Mouse (Mus musculus) neutrophil, adult 59 days (primary cell): ENCODE results near the gene Litaf. TPM values are rescaled to one million over a fixed set of nuclear protein-coding genes. Genes with fewer than 3 reads are reported as not detected.

Experiments used
- total RNA-seq, 2 experiments: library from RNA; stranded (reverse); gene quantifications; 1 replicate in 1 of 2; 2 replicates in 1 of 2; pipeline ENCODE4 v1.2.4; 2023

Gene Litaf
- 100 to 1,000 TPM; 353 to 366 TPM for total RNA-seq

DNA sequence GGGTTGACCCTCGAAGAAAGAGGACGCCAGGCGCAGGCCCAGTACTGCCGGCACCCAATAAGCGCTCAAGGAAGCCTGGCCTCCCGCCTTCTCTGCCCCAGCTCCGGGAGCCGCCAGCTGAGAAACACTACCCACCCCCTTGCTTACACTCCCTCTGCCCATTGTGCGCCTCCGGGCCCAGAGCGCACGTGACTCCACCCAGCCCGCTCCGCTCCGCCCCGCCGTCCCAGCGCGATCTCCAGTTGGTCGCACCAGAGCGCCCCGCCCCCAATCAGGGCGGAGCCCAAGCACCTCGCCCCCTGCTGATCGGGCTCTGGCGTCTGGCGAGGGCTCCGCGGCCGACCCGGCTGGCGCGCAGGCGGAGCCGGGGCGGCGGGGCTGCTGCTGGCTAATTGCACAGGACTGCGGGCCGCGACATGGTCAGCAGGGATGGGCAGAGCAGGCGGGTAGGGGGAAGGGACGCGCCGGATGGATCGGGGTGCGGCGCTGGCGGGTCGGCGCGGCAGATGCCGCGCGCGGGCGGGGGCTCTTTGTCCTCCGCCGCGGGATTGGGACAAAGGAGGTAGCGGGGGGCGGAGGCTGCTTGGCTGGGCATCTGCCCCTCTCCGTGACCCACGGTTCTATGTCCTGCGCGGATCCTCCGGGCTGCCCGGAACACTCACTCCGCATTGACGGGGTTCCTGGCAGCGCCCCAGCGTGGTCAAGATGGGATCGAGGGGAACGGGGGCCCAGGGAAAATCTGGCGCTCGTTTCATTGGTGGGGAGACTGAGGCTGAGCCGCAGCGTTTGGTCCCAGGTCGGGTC is at the start of gene Litaf:
Litaf (minus strand) TSS at position 129 of the 804 bp plus-strand sequence.

DNA sequence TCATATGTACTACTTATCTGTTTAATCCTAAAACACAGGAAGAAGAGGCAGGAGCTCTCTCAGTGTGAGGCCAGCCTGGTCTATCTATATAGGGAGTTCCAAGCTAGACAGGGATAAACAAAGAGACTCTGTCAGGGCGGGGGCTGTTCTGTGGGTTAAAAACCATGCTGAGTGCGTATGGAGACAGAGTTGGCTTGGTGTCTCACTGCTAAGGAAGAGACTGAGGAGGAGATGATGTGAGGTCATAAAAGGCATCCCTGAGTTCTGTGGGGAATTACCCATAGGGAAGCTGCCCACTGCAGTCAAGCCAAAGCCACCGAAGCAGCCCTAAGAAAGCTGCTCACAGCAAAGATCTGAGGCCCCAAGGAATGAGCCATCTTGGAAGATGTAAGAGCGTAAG is 5.3 kb downstream of the Litaf start, which contains the start of gene Snn:
Snn (plus strand) TSS at position 301 of the 400 bp plus-strand sequence.

Other genes with a start within 250 kb of the Litaf start
- gene Rmi2, start 231.1 kb downstream of the Litaf start, total RNA-seq = 1 to 10 TPM; 5.3 TPM
- 1 to 10 TPM; 1.1 to 3.9 TPM for gene Snn, start 5.2 kb downstream of the Litaf start, total RNA-seq
- 10 to 100 TPM; 25.5 to 27.1 TPM for gene Txndc11, start 68.5 kb upstream of the Litaf start, total RNA-seq
- 100 to 1,000 TPM; 184 to 201 TPM for gene Zc3h7a, start 110.2 kb upstream of the Litaf start, total RNA-seq
- 10 to 100 TPM; 31.9 to 32.5 TPM for gene Rsl1d1, start 137.2 kb upstream of the Litaf start, total RNA-seq
- 10 to 100 TPM; 37.5 to 38.6 TPM for gene Gspt1, start 188.2 kb upstream of the Litaf start, total RNA-seq
- under 1 TPM; 0.66 to 0.91 TPM for gene Tnfrsf17, start 247.7 kb upstream of the Litaf start, total RNA-seq